ENCODE assay signal across 13 mouse cellular contexts in the genomic region with DNA sequence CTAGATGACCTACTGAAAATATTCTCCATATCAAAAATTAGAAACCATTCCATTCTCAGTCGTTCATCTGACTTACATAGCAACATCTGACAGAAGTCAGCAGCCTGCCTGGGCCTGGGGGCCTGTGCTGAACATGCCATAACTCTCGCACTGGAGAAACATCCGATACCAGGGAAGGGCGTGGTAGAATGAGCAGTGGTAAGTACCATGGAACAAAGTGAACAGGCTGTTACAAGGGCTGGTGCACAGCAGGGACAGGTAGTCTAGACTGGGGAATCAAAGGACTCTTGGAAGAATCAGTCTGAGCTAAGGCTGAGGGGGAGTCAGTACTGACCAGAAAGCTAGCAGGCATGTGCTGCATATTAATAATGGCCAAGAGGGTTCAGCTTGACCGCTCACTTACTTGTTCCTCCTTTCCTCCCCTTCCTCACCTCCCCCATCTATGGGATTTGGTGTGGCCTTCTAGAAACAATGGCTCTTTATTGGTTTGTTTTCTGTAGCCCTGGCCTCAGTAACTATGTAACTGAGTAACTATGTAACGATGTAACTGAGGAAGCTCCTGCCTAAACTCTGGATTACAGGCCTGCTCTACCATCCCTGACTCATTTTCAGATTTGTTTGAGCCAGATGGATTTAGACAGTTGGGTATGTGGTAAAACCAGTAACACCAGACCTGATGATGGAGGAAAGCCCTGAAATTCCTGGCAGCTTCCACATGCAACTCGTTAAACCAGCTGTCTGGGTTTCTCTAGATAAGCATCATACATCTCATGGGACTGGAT. TPM values are rescaled to one million over a fixed set of nuclear protein-coding genes. Genes with fewer than 3 reads are reported as not detected.
DNase-seq lines count a peak whose midpoint lies in the region; ATAC-seq lines count a peak whose summit lies in the region.
"Had no signal": no experiment of that assay in that cellular context is flagged by ENCODE, and none has a peak within 500 bp of the region (broad histone marks: within the 10 kb centered on the region; RNA-seq: fewer than 3 reads in every experiment).

No protein-coding gene starts in this region.

- no peaks in the 10 kb centered on the region for H3K36me3 ChIP-seq in intestine, embryonic 16.5 days (ENCODE audit: control insufficient read depth, insufficient read depth, low read length)
- H3K36me3 ChIP-seq in stomach, embryonic 16.5 days (ENCODE audit: control insufficient read depth, insufficient read depth, low read length) = no peaks in the 10 kb centered on the region

- H3K4me1 ChIP-seq in intestine, embryonic 16.5 days (ENCODE audit: control insufficient read depth, insufficient read depth, low read length) = peaks cover 4% of the 10 kb centered on the region; the same call in 1 of the 2 replicates
- peaks cover 7% of the 10 kb centered on the region; the same call in 1 of the 2 replicates for H3K4me1 ChIP-seq in stomach, embryonic 16.5 days (ENCODE audit: control insufficient read depth, insufficient read depth, low read length)

- H3K9ac ChIP-seq in intestine, embryonic 16.5 days (ENCODE audit: low read depth, low read length) = no peak overlapping the region
- no peak overlapping the region for H3K9ac ChIP-seq in stomach, embryonic 16.5 days (ENCODE audit: low read length)

- DNase-seq in heart, adult 11 months = peak; percentile 46
- no peak for DNase-seq in heart, postnatal 10 days
- DNase-seq in right cerebral cortex, postnatal 10 days (ENCODE audit: low spot score in 2 of 2) = peak; percentile 29 to 43
- no peak for DNase-seq in right cerebral cortex, postnatal 4 days
- DNase-seq in spleen, postnatal 14 days (ENCODE audit: low spot score in 2 of 2) = no peak
- DNase-seq in heart, postnatal 25 days (ENCODE audit: low spot score) = no peak
- DNase-seq: lung, postnatal 14 days had no signal

- no peak overlapping the region for H3K27ac ChIP-seq in intestine, embryonic 16.5 days (ENCODE audit: low read length)
- peak overlapping the region; percentile 56; the same call in 1 of the 2 replicates for H3K27ac ChIP-seq in stomach, embryonic 16.5 days (ENCODE audit: low read length)

- H3K9me3 ChIP-seq in intestine, embryonic 16.5 days (ENCODE audit: control insufficient read depth, low read length) = no peaks in the 10 kb centered on the region
- no peaks in the 10 kb centered on the region for H3K9me3 ChIP-seq in stomach, embryonic 16.5 days (replicated peaks; ENCODE audit: control insufficient read depth, low read length)

- no peak overlapping the region for H3K4me2 ChIP-seq in intestine, embryonic 16.5 days (ENCODE audit: low read depth, low read length)
- H3K4me2 ChIP-seq in stomach, embryonic 16.5 days (ENCODE audit: low read depth, low read length) = no peak overlapping the region

- intact Hi-C loops in heart, postnatal 10 days (cut with DNase I) = no loop called here
- intact Hi-C loops in heart, postnatal 25 days (cut with DNase I) = no loop called here

- ATAC-seq in intestine, embryonic 16.5 days = peak; percentile 78
- ATAC-seq in stomach, embryonic 16.5 days (ENCODE audit: insufficient read depth, low FRiP score) = peak; percentile 58
- ATAC-seq: CD4-positive, CD25-positive, alpha-beta regulatory T cell, adult 4 months had no signal

- 50% methylated on average over 7 of the region's 7 CpGs for WGBS in intestine, embryonic 16.5 days
- WGBS in stomach, embryonic 16.5 days = 48% methylated on average over 7 of the region's 7 CpGs

- H3K4me3 ChIP-seq in intestine, embryonic 16.5 days (ENCODE audit: low read length) = no peak overlapping the region
- H3K4me3 ChIP-seq in stomach, embryonic 16.5 days (replicated peaks; ENCODE audit: low read length) = no peak overlapping the region

- no peaks in the 10 kb centered on the region for H3K27me3 ChIP-seq in intestine, embryonic 16.5 days (replicated peaks; ENCODE audit: control insufficient read depth, insufficient read depth, low read length)
- no peaks in the 10 kb centered on the region for H3K27me3 ChIP-seq in stomach, embryonic 16.5 days (ENCODE audit: control insufficient read depth, insufficient read depth, low read length)

RNA-seq across cellular contexts. Expression of a gene that starts 26.5 kb away (rescaled TPM):
- not detected for total RNA-seq in heart, postnatal 10 days (2021)
- polyA plus RNA-seq in intestine, embryonic 16.5 days (2015; fragmentation: Nextera tagmentation; extraction: Ambion mirVana) = 0.17 and 0.33 TPM in 2 replicates
- polyA plus RNA-seq in stomach, embryonic 16.5 days (2015; fragmentation: Nextera tagmentation; extraction: Ambion mirVana) = 4.4 and 12.2 TPM in 2 replicates
- not detected for total RNA-seq in heart, postnatal 25 days (2021)
- total RNA-seq: gastrocnemius, adult 8-10 months; hematopoietic stem cell, adult 5-6 weeks; left cerebral cortex, postnatal 14 days had no signal
- polyA plus RNA-seq: CD4-positive, CD25-positive, alpha-beta regulatory T cell, adult 4 months had no signal

RNA-seq across cellular contexts. Expression of a gene that starts 36.2 kb away (rescaled TPM):
- not detected for total RNA-seq in heart, postnatal 10 days (2021)
- 0.86 and 1.1 TPM in 2 replicates for polyA plus RNA-seq in intestine, embryonic 16.5 days (2015; fragmentation: Nextera tagmentation; extraction: Ambion mirVana)
- 0.40 and 0.57 TPM in 2 replicates for polyA plus RNA-seq in stomach, embryonic 16.5 days (2015; fragmentation: Nextera tagmentation; extraction: Ambion mirVana)
- total RNA-seq in heart, postnatal 25 days (2021) = not detected
- total RNA-seq: hematopoietic stem cell, adult 5-6 weeks; left cerebral cortex, postnatal 14 days had no signal
- polyA plus RNA-seq: CD4-positive, CD25-positive, alpha-beta regulatory T cell, adult 4 months had no signal

RNA-seq across cellular contexts. Expression of a gene that starts 58.5 kb away (rescaled TPM):
- total RNA-seq in heart, postnatal 10 days (2021) = not detected
- 0.27 and 0.49 TPM in 2 replicates for polyA plus RNA-seq in intestine, embryonic 16.5 days (2015; fragmentation: Nextera tagmentation; extraction: Ambion mirVana)
- 0.10 TPM in 1 of 2 replicates, not detected in the other for polyA plus RNA-seq in stomach, embryonic 16.5 days (2015; fragmentation: Nextera tagmentation; extraction: Ambion mirVana)
- not detected for total RNA-seq in heart, postnatal 25 days (2021)
- total RNA-seq: gastrocnemius, adult 8-10 months; hematopoietic stem cell, adult 5-6 weeks; left cerebral cortex, postnatal 14 days had no signal
- polyA plus RNA-seq: CD4-positive, CD25-positive, alpha-beta regulatory T cell, adult 4 months had no signal

Comparison
In these comparisons a context has a peak if more than half of its experiments do, and no peak if none do; other contexts are left out.
1. DNase-seq: peak in heart, adult 11 months (single experiment) and right cerebral cortex, postnatal 10 days (2 of 2); none in heart, postnatal 10 days (0 of 2), right cerebral cortex, postnatal 4 days (single experiment), spleen, postnatal 14 days (0 of 2) and heart, postnatal 25 days (single experiment).